Mouse (Mus musculus): ENCODE data around the gene Ccdc3.
A peak's percentile ranks its signal among the peaks of the same experiment; 100 is the strongest.

The Ccdc3 gene

DNA sequence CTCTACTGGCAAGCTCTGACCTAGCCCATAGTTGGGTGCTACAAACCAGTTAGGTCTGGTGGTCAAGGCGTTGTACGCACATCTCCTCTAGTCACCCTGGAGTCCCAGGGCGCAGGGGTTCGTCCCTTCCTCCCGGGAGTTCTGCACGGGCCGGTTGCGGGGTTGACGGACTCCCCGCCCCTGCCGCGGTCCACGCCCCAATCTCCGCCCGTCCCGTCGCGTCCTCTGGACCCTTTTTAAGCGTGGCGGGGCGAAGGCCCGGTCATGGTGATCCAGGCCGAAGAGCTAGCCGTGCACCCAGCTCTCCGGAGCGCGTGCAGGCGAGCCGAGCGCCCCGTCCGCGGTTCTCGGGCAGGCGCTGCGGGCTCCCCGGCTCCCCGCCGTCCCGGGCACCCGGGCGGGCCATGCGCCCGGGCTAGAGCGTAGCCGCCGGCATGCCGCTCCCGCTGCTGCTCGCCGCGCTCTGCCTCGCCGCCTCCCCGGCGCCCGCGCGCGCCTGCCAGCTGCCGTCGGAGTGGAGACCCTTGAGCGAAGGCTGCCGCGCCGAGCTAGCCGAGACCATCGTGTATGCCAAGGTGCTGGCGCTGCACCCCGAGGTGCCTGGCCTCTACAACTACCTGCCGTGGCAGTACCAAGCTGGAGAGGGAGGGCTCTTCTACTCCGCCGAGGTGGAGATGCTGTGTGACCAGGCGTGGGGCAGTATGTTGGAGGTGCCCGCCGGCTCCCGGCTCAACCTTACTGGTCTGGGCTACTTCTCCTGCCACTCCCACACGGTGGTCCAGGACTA, at the start of gene Ccdc3:
Gene Ccdc3, plus strand, starts transcription at position 277 of the 787 bp plus-strand sequence.
- DNase-seq = peak; percentile 22

DNA sequence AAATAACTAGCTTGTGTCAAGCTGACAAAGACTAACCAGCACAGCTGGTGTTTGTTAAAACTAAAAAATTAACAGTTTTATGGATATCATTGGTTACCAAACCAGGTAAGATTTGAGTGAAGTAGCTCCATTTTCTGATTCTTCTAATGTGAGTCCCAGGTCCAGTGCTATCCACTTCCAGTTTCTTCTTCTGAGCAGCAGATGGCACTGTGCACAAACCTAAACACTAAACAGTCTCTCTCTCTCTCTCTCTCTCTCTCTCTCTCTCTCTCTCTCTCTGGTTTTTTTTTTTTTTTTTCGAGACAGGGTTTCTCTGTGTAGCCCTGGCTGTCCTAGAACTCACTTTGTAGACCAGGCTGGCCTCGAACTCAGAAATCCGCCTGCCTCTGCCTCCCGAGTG, 47.2 kb upstream of the Ccdc3 start:
- peak; percentile 25 for DNase-seq

DNA sequence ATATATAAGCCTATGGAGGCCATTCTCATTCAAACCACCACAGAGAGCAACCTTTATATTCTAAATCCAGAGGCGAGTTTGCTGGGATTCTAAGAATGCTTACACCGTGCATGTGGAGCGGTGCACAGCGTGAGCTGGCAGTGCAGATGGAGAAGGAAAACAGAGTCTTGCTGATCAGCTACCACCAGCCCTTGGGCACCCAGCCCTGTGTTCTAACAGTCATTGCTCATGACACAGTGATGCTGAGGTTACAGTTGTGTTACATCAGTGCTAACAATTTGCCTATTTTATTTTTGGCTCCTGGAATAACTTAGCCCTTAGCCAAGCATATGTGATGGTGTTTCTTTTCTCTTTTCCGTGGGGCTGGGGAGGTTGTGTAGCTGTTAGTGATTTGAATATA, 42.7 kb upstream of the Ccdc3 start:
- DNase-seq = no peak

DNA sequence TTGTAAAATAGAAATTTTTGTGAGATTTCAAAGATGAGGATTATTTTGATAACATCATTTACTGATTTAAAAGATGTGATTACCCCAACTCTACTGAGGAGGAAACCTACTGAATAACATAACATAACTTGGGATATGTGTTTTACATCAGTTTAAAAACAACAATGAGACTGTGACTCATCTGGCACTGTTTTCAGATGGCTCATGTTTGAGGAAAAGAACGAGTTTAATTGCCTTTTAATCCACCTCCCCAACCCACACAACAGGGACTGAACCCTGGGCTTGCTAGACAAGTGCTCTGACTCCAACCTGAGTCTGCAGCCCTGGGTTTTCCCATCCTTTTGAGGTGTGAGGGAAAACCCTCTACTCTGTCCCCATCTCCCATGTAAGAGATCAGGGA, 42.3 kb upstream of the Ccdc3 start:
- no peak for DNase-seq

DNA sequence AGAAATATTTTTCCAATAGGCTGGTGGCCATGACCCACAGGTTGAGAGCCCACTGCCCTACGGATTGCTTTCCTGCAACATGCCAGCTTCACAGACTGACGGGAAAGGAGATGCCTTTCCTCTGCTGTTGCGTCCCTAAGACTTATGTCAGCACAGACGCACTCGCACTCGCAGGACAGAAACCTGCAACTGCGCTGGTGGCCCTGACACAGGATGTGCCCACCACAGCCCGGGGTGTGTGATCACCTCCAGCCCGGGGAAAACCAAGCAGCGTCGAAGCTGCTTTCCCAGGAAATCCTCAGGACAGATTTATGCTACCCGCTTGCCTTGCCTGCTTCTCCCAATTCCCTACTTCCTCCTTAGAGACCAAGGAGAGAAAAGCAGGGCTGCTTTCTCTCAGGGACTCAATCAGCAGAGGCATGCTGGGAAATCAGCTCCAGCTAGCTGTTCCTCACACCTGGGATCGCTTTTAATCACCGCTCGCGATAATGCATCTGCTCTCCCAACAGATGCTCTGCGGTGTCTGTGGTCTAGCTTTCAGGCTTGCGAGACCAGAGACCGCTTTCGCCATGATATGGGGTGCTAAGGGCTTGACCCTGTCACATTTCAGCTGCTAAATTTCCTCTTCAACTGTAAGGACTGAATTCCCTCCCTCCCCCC, 39.7 kb upstream of the Ccdc3 start:
- no peak for DNase-seq

DNA sequence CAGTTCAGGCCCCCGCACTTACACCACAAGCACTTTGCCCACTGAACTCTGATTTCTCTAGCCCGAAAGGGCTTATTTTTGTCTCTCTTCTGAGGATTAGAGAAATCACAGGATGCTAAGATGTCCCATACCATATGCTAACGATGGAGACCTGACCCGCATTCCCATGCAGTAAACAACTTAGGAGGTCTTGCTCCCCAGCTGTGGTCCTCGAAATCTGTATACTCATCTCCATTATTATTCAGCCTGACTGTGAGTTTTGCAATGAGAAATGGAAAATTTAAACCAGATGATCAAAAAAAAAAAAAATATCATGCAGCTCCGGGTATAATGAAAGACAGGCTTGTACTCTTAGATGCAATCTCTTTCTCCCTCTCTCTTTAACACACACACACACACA, 38.4 kb upstream of the Ccdc3 start:
- no peak for DNase-seq

DNA sequence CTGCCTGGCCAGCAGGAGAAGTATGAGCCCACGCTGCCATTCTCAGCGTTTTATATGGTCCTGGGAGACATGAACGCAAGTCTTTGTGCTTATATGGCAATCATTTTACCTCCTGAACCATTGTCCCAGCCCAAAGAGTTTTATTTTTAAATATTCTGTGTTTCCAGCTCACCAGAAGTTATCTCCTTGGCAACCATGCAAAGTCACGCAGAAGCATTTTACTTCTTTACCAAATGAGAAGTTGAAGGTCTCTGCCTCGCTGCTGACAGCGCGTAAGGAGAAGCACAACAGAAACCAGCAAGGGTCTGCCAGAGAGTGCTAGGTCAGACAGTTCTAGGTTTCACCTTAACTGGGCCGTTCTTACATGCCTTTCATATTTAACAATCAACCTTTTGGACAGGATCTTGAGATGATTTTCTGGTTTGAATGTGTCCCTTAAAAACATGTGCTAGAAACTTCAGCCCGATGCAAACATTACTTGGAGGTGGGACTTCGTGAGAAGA, 35.8 kb upstream of the Ccdc3 start:
- DNase-seq = no peak

DNA sequence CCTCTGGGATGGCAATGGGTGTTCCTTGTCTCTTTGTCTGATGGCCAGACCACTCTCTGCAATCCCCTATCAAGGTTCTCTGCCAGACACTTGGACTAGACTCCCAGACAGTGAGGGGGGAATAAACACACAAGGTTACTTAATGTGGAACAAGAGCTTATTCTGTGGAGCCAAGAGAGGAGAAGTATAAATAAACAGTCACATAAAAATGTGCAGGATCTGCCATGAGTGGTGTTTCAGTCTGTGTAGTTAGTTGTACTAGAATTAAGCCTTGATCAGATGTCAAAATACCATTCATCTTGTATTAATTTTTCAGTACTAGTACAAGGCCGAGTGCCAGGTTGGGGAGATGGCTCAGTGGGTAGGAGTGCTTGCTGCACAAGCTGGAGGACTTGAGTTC, 34.7 kb upstream of the Ccdc3 start:
- DNase-seq = no peak

DNA sequence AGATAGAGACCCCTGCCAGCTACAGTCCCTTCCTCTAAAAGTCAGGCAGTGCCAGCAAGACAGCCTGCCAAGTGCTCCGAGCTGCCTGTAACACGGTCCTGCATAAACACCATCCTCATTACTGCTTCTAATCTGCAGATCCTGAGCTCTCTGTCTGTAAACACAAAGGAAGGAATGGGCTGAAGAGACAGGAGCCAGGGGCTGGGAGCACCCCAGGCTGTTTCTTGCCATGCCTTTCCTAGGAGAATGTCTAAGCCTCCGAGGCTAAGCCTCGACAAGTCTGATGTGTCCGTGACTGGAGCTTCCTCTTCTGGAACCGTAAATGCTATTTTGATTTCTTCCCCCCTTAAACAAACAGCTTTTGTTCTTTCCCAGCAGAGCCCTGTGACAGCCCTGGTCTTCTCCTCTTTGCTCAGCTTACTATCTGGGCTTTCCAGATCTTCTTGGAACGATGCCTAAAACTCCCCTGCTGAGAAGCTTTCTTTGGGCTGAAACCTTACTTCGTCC, 24.7 kb upstream of the Ccdc3 start:
- DNase-seq = no peak

DNA sequence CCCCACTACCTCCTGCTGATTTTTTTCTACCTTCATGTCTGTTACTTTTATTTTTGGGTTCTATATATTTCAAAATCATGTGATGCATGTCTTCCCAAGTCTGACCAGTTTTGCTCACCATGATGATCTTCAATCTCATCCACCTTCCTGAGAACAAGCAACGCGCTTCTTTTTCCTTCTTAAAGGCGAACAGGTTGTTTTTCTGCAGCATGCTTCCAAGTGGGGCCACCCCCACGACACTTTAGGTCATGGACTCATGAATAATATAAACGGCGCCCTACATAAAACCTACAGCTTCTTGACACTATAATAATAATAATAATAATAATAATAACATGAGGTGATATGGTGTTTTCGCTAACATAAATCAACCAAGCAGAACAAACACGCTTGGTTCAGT, 23.2 kb upstream of the Ccdc3 start:
- DNase-seq = no peak

DNA sequence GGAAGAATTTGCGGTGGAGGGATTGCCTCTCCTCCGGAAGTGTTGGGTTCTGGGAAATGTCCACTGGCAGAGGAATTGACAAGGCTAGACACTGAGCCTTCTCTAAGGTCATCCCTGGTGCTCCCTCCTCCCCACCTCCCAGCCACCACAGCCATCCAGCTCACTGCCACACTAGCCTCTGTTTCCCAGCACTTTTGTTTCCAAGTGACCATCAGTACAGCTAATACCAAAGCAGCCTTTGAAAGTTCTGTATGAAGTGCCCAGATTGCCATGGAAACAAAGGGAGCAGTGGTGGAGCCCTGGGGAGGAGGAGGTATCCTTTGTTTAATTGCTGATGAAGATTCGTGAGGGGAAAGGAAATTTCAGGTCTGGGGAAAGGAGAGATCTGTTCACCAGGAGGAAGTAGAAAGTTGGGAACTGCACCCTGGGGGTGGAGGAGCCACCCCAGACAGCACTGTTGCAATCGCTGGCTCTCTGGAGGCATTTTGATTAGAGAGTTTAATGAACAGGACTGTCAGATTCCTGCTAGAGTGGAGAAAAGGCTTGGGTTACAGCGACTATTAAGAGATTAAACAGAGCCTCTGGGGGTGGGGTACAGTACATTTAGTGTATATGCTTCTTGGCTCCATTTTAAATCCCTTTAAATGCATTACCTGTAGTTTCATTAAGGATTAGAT, 20.6 kb upstream of the Ccdc3 start:
- DNase-seq = no peak

DNA sequence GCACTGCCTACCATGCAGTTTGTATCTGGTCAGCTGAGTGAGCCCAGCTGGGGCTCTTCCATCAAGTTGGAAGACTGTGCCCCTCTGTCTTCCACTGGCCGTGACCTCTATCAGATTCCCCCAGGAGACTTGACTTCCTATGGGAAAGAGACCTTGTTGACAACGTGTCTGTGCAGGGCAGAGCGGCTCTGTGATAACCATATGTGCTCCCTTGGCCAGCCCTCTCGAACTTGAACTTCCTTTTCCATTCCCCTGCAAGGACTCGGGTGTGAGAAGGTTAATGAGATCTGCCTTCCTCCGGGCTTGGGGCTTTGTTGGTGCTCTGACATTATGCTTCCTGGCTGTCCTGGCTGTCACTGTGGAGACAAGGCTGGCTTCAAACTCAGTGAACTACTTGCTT, 12.1 kb upstream of the Ccdc3 start:
- DNase-seq = no peak

DNA sequence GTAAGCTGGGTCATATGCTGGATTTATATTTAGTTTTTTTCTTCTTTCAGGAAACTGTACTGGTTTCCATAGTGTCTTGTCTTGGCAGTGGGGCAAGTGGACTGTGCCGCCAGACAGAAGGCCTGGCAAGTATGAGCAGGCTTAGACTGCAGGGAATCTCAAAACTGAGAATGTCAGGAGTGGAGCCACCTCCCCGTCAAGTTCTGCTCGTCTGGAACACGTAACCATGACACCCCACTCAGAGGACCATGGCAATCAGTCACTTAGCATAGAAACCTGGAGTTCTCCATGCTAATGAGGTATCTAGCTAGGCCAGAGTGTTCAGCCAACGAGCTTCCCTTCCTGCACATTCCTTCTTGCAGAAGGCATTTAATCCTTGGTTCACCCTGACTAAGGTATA, 10.2 kb upstream of the Ccdc3 start:
- DNase-seq = no peak

DNA sequence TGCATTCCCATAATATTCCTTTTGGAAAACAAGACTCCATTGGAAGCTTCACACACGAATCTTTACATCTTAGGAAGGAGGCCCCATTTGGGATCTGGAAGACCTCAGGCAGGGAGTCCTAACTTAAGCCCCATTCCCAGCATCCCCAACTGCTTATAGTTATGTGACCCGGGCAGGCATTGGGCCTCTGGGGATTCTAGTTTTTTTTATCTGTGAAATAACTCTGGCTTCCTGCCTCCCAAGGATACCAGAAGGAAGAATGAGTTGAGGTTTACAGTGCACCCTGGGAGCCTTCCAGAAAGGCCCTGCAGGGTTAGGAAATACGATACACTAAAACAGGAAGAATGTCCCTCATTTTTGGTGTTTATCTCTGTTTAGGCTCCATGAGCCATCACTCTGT, 8.5 kb upstream of the Ccdc3 start:
- DNase-seq = no peak

DNA sequence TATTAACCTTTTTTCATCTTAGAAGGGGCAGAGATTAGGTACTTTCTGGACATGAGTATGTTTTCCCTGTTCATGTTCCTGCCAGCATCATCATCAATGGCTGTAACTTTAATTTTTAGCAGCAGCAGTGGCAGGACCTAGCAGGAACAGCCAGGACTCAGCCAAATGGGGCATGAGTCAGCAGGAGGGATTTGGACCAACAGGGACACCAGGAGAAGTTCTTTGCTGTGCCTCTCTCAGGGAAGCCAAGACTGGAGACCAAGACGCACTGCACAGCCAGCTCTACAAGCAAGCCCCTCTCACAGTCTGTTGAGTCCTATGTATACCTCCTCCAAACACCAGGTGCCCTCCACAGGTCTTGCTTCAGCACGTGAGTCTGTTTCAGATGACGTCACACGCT, 5.5 kb upstream of the Ccdc3 start:
- DNase-seq = no peak

DNA sequence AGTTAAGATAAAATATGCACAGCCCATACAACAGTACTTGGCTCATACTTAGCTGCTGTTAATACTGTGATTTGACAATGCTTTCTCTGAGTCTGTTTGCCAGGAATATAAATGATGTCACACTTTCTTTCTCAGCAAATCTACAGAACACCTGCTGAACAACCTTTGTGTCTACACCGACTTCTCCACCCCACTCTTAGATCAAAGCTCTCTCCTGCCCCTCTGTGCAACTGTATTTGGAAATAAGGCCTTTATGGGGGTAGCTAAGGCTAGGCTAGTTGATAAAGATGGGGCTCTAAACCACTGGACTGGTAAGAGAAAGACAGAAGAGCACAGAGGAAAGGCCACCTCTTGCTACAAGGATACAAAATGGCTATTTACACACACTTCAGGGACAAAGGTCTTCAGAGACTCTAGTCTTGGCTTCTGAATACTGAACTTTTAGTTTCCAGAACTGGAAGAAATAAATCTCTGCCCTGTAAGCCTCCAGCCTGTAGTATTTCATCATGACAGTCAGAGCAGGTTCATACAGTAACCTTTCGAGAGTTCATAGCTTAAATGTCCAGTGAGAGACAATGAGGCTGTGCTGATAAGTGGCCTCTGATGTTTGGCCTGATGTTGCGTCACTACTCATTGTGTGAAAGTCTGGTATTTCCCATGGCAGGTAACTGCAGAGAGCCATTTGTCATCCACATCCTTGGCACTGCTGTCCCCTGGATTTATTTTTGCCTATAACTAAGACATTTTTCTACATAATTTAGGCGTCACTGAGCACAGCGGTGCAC, 2.4 kb upstream of the Ccdc3 start:
- no peak for DNase-seq

DNA sequence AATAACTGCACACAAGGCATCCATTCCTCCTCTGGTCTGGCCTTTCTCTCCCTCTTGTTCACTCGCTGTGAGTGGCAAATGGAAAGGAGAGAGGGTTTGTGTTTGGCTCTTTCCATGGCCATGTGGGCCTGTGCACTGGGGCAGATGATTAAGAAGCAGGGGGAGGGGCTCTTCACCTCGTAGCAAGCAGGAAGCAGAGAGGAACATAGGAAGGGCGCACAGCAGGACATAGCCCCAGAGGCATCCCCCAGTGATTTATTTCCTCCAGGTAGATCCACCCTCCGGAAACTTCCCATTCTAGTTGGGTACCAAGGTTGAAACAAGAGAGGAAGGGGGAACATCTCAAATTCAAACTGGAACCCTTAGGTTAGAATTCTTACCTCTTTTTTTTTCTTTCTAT, 2.4 kb downstream of the Ccdc3 start:
- no peak for DNase-seq

DNA sequence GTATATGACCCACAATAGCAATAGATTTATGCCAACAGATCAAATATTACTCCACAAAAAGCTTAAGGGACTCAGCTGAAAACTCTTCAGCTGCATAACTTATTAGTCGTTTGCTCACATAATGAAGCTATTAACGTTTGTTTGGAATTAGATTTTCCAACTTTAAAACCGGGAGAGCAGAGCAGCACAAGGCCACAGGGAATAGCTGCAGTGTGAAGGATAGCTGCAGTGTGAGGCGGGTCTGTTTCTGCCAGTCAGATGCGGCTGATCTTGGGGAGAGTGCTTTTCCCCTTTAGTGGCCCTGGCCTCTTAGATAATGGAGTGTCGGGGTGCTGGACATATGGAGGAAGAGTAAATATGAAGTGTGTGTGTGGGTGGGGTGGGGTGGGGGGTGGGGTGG, 6.9 kb downstream of the Ccdc3 start:
- no peak for DNase-seq

DNA sequence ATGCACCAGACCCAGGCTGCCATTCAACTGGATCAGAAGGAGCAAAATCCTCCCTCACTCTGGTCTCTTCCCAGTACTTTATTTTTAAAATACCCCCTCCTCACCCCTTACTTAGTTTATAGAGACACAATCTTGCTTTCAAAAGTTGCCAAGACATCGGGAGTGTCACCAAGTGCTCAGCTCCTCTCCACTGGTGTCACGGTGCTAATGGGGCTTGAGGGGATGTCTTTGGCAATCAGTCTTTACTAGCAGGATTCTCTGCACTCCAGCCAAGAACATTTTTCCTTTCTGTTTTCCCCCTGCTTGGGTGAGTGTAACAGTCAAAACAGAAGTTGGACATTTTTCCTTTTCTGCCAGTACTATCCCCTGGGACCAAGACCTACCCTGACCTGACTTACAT, 10.3 kb downstream of the Ccdc3 start:
- no peak for DNase-seq

DNA sequence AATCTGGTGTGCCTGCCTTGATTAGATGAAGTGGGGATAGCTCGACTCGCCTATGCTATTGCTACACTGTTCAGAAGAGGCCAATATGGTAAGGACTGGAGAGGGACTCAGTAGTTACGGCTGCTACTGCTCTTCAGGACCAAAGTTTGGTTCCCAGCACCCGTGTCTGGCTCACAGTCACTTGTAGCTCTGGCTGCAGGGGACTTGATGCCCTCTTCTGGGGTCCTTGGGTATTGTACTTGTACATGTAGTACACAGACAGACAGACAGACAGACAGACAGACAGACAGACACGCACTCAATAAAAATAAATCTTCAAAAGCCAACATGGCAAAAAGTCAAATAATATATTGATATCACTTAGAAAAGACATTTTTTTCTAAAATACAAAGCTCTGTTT, 17.1 kb downstream of the Ccdc3 start:
- no peak for DNase-seq

DNA sequence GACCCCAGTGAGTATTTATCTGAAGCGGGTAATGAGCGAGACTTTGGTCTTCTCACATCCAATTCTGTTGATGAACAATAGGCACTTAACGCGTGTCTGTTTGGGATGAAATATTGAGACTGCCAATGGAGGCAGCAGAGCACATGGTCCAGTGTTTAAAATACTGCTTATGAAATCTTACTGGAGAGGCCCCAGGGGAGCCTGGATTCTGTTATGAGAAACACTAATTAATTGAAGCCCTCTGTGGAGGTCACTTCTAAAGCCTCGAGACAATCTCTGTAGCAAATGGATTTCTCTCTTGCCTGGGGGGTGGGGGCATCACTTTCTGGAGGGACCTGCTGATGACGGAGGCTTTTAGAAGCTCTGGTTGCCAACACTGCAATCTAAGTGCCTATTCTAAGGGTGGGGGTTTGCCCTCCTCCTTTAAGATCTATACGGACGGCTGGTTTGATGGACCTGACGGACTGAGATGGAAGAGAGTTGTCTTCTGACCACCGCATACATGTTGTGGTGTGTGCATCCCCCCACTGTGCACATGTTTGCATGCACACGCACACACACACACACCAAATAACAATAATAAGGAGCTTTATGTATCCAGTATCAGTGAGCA, 22.8 kb downstream of the Ccdc3 start:
- DNase-seq = no peak

DNA sequence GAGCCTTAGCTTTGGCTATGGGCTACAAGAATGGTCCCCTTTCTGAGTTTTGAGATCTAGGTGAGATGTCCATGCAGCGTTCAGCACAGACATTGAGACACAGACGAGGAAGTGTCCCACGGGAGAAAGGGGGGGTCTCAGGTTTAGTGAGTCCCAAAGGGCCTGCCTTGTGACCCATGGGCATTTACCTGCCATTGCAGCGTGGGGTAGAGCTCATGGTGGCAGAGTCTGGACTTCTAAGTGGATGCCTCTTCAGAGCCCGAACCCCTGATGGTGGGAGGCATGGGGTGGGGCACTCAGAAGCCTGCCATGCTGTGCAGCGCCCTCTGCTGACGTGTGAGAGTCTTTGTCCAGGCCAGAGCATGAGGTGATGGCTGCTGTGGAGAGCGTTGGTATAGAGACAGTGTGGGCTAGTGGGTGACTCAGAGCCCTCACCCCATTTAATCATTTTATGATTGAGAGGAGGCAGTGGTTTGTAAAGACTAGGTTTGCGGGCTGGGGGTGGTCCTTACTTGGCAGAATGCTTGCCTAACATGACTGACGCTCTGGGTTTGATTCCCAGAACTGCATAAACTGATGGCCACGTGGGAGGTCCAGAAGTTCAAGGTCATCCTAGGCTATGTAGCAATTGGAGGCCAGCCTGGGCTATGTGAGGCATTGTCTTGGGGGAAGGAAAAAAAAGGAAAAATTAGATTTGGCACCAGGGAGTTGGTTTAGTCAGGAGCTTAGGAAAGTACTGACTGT, 23.6 kb downstream of the Ccdc3 start:
- no peak for DNase-seq

Measured in right cerebral cortex, postnatal 14 days (tissue).